Comparison of ENCODE assay signal across 10 mouse cellular contexts in the genomic region with DNA sequence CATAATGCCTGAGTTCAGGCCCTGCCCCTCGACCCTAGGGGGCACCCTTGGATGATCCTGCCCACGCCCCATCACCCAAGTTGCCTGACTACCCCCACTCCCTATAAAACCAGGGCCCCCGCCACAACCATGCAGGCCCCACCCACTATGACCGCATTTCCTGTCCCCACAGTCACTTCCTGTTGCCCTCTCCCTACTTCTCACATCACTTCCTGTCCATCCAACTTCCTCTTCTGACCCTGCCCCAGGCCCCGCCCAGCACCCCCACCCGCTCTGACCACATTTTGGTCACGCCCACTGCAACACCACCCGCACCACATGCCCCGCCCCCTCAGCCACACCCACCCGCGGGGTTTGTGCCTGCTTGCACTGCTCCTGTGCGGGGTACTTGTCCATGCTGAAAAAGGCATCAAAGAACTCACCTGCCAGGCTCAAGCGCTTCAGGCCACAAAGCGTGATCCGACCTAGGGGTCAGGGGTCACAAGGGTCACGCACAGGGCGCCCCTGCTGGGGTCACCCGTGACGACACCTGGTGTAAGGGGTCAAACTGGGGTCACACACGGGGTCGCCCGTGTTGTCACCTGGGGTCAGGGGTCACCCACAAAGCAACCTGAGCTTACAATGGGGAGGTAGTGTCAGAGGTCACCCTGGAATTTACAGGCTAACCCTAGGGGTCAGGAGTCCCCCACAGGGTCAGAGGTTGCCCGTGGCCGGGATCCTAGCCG. TPM values are rescaled to one million over a fixed set of nuclear protein-coding genes. Genes with fewer than 3 reads are reported as not detected.
A peak's percentile ranks its signal among the peaks of the same experiment; 100 is the strongest.
DNase-seq lines count a peak whose midpoint lies in the region; ATAC-seq and TF ChIP-seq lines count a peak whose summit lies in the region.
"Had no signal": no experiment of that assay in that cellular context is flagged by ENCODE, and none has a peak within 500 bp of the region (broad histone marks: within the 10 kb centered on the region; RNA-seq: fewer than 3 reads in every experiment).

No protein-coding gene starts in this region.

- peak; percentile 68; the same call in 1 of the 2 replicates for TF ChIP-seq POLR2A in testis, adult 2 months (IDR thresholded peaks at IDR 0.05; ENCODE audit: control insufficient read depth, low read depth, low read length)

- no peak overlapping the region for H3K4me3 ChIP-seq in lung, embryonic 14.5 days (ENCODE audit: low read depth, low read length)
- peak overlapping the region; percentile 90 for H3K4me3 ChIP-seq in testis, adult 2 months (ENCODE audit: control insufficient read depth, low read depth, low read length)
- H3K4me3 ChIP-seq: forebrain, embryonic 10.5 days; lung, embryonic 15.5 days had no signal

- no peak overlapping the region for H3K4me2 ChIP-seq in lung, embryonic 14.5 days
- H3K4me2 ChIP-seq: lung, embryonic 15.5 days had no signal

- no peak overlapping the region for H3K27ac ChIP-seq in lung, embryonic 14.5 days (ENCODE audit: low read depth)
- peak overlapping the region; percentile 88 for H3K27ac ChIP-seq in testis, adult 2 months (ENCODE audit: control insufficient read depth, insufficient read depth, low read depth, low read length)
- H3K27ac ChIP-seq: forebrain, embryonic 10.5 days; lung, embryonic 15.5 days had no signal

- 0 out of 2 replicates have a peak, but pooled peaks cover 4% of the 10 kb centered on the region for H3K36me3 ChIP-seq in lung, embryonic 14.5 days (ENCODE audit: insufficient read depth)
- no peaks in the 10 kb centered on the region for H3K36me3 ChIP-seq in testis, adult 2 months (ENCODE audit: control insufficient read depth, insufficient read depth, low read length)

- no peak overlapping the region for H3K9ac ChIP-seq in lung, embryonic 14.5 days
- H3K9ac ChIP-seq: lung, embryonic 15.5 days had no signal

- H3K27me3 ChIP-seq in lung, embryonic 14.5 days (ENCODE audit: insufficient read depth, low read length): no peaks in the 10 kb centered on the region
- no peaks in the 10 kb centered on the region for H3K27me3 ChIP-seq in testis, adult 2 months (ENCODE audit: control insufficient read depth, insufficient read depth, low read length)
- H3K27me3 ChIP-seq: lung, embryonic 15.5 days had no signal

- peaks cover 47% of the 10 kb centered on the region for H3K9me3 ChIP-seq in lung, embryonic 14.5 days (ENCODE audit: low read depth, low read length)

- 88% methylated on average over 25 of the region's 25 CpGs for WGBS in lung, embryonic 14.5 days

- no peak for ATAC-seq in cerebellum, adult (ENCODE audit: insufficient number of reproducible peaks, low FRiP score, low TSS enrichment)
- ATAC-seq in lung, embryonic 14.5 days (ENCODE audit: insufficient read depth): no peak
- ATAC-seq in activated CD4-positive, CD25-positive, alpha-beta regulatory T cell, adult 4 months: peak; percentile 7
- ATAC-seq in frontal cortex, adult (ENCODE audit: low TSS enrichment): no peak

- TF ChIP-seq CTCF in lung, embryonic 14.5 days (IDR thresholded peaks at IDR 0.05; ENCODE audit: low read depth): no peak
- no peak for TF ChIP-seq CTCF in testis, adult 2 months (IDR thresholded peaks at IDR 0.05; ENCODE audit: control insufficient read depth, insufficient read depth, insufficient replicate concordance, low read depth, low read length)

- intact Hi-C loops in left cerebral cortex, postnatal 36 days (cut with DNase I): loop anchor here (10.0 kb wide), 1 partner anchor 314 kb away; no protein-coding TSS in a partner anchor

- DNase-seq in cerebellum, adult 11 months: peak; percentile 30
- DNase-seq in lung, embryonic 14.5 days: peak; percentile 13
- DNase-seq in lung, postnatal 14 days: no peak
- DNase-seq in left cerebral cortex, postnatal 36 days (ENCODE audit: low spot score in 2 of 2): no peak

- H3K4me1 ChIP-seq in lung, embryonic 14.5 days (ENCODE audit: insufficient read depth): no peaks in the 10 kb centered on the region
- peaks cover 21% of the 10 kb centered on the region for H3K4me1 ChIP-seq in testis, adult 2 months (ENCODE audit: control insufficient read depth, insufficient read depth, low read length)
- H3K4me1 ChIP-seq: forebrain, embryonic 10.5 days; lung, embryonic 15.5 days had no signal

RNA-seq across cellular contexts. Expression of gene Crlf2, which starts 7.6 kb away (rescaled TPM):
- polyA plus RNA-seq in lung, embryonic 14.5 days (2014; fragmentation: Nextera tagmentation; extraction: Ambion mirVana): 10.7 and 10.9 TPM in 2 replicates
- 1 to 10 TPM; 7.7 to 9.8 TPM for polyA plus RNA-seq in activated CD4-positive, CD25-positive, alpha-beta regulatory T cell, adult 4 months (2017; shearing (Covaris generic))
- polyA plus RNA-seq in testis, adult 2 months (2012; rRNA removed): 24.0 and 26.3 TPM in 2 replicates
- 10 to 100 TPM; 29.3 to 33.7 TPM for total RNA-seq in left cerebral cortex, postnatal 36 days (2021)

Comparison
In these comparisons a context has a peak if more than half of its experiments do, and no peak if none do; other contexts are left out.
1. DNase-seq: peak in cerebellum, adult 11 months (single experiment) and lung, embryonic 14.5 days (single experiment); none in lung, postnatal 14 days (single experiment) and left cerebral cortex, postnatal 36 days (0 of 2).